Mouse (Mus musculus) heart, adult 2 months (tissue): ENCODE data around the gene Mob1b. TPM values are rescaled to one million over a fixed set of nuclear protein-coding genes. Genes with fewer than 3 reads are reported as not detected.

Source experiments
- DNase-seq, 2 experiments: peaks; one replicate each; pipeline ENCODE4 v3.0.0; 2021
- H3K27ac ChIP-seq: fragments of 200-600 bp; 2 replicates; pipeline ENCODE4 v1.8.1; 2022
- H3K27me3 ChIP-seq: fragments of 200-500 bp; 2 replicates; pipeline ENCODE4 v1.6.1; 2012; ENCODE audit warnings: mild to moderate bottlenecking, low read length, inconsistent platforms, mixed read lengths; ENCODE audit not compliant: control insufficient read depth, insufficient read depth
- H3K36me3 ChIP-seq: fragments of 200-500 bp; 2 replicates; pipeline ENCODE4 v1.6.1; 2012; ENCODE audit warnings: low read length, inconsistent platforms; ENCODE audit not compliant: control insufficient read depth, insufficient read depth
- H3K4me1 ChIP-seq: fragments of 200-500 bp; 2 replicates; pipeline ENCODE4 v1.6.1; 2011; ENCODE audit warnings: low read length; ENCODE audit not compliant: control insufficient read depth, insufficient read depth
- H3K4me3 ChIP-seq: fragments of 200-600 bp; 2 replicates; pipeline ENCODE4 v1.8.1; 2022
- H3K79me2 ChIP-seq: fragments of 200-500 bp; replicated peaks from 2 replicates; pipeline ENCODE4 v1.6.1; 2012; ENCODE audit warnings: mild to moderate bottlenecking, inconsistent platforms, low read length, moderate library complexity, mixed read lengths; ENCODE audit not compliant: control insufficient read depth, insufficient read depth
- H3K9ac ChIP-seq: fragments of 200-500 bp; 2 replicates; pipeline ENCODE4 v1.6.1; 2012; ENCODE audit warnings: low read depth, mild to moderate bottlenecking, control low read depth, inconsistent platforms, low read length, mixed read lengths
- CTCF ChIP-seq: fragments of 200-600 bp; IDR thresholded peaks from 2 replicates; pipeline ENCODE4 v1.8.1; 2022; ENCODE audit warnings: antibody characterized with exemption, mild to moderate bottlenecking, moderate library complexity
- EP300 ChIP-seq: fragments of 200-500 bp; IDR thresholded peaks from 2 replicates; pipeline ENCODE4 v1.6.1; 2011; ENCODE audit warnings: low read depth, low read length, control low read depth; ENCODE audit not compliant: insufficient read depth
- POLR2A ChIP-seq: fragments of 200-500 bp; IDR thresholded peaks from 2 replicates; pipeline ENCODE4 v1.6.1; 2011; ENCODE audit warnings: mild to moderate bottlenecking, low read depth, low read length, control low read depth; ENCODE audit not compliant: insufficient read depth
- WGBS: fragments of 180-500 bp; shearing (Covaris S2); methylation state at CpG from one replicate; pipeline ENCODE4 v1.1.7; 2018; 5-methylcytosine and 5-hydroxymethylcytosine counted together
- intact Hi-C: fragments of 180-260 bp; cut with DNase I; formaldehyde crosslinking; loops from one replicate; pipeline ENCODE4 v1.15.1; 2025
- polyA plus RNA-seq: library from polyadenylated mRNA; depleted of rRNA; stranded (reverse); fragments of >200 nt; gene quantifications from 2 replicates; pipeline ENCODE4 v1.2.3, GENCODE M21; 2012
- total RNA-seq, 2 experiments: library from RNA; stranded (reverse); gene quantifications; 2 replicates each; pipeline ENCODE4 v1.2.3; 2021

Mob1b gene
- total and polyA plus RNA-seq, 3 experiments = 4.6 to 23.0 (median 18.1) TPM

DNA sequence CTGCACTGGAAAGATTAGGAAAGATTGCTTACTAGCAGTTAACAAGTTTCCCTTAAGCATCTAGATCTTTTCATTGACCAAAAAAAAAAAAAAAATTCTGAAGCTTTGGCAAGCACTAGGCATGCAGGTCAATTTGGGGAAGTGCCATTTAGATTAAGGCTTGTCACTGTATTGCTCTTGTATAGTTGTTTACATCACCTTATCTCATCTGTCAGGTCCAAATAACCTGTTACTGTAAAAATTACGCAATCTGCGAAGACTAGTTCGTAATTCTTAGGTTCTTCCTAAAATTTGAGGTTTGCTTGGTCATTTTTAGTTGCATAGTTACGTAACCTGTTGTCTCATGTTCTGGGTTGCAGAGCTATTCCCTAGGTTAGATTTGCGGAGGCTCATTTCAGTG lies 46.2 kb downstream of the Mob1b start:
- WGBS = 86% methylated on average over 5 of the region's 5 CpGs
- intact Hi-C loops = loop anchor here (5.0 kb wide), 1 partner anchor 200 kb away; the partner anchor contains the start of gene Rufy3
- no peaks in the 10 kb centered on the region for H3K27me3 ChIP-seq
- DNase-seq = no peak
- TF ChIP-seq EP300 = no peak
- TF ChIP-seq POLR2A = no peak
- no peak for TF ChIP-seq CTCF
- H3K4me3 ChIP-seq = no peak overlapping the region
- no peak overlapping the region for H3K9ac ChIP-seq
- no peak overlapping the region for H3K27ac ChIP-seq
- H3K36me3 ChIP-seq = 0 out of 2 replicates have a peak, but pooled peaks cover 2% of the 10 kb centered on the region
- no peaks in the 10 kb centered on the region; the same call in 1 of the 2 replicates for H3K4me1 ChIP-seq
- H3K79me2 ChIP-seq = no peaks in the 10 kb centered on the region

DNA sequence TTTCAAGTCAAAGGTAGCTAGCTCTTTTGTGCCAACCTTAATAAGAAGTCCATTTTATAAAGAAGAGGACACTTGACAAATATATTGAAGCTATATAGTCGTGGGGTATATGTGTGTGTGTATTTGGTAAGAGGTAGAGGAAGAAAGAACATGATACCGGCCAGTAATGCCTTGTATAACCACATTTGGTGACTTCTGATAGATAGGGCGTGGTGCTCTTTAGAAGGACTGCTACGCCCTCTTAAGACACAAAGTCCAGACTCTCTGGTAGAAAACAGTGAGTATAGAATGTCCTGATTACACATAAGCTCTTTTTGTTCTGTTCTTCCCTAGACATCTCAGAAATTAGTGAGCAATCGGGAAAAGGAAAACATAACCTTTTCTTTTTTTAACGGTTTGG lies 47.5 kb downstream of the Mob1b start:
- Histone ChIP-seq H3K27ac (no peak overlapping the region), H3K36me3 (0 out of 2 replicates have a peak, but pooled peaks cover 2% of the 10 kb centered on the region), H3K79me2 (no peaks in the 10 kb centered on the region), H3K27me3 (no peaks in the 10 kb centered on the region), H3K4me3 (no peak overlapping the region), H3K4me1 (no peaks in the 10 kb centered on the region; the same call in 1 of the 2 replicates), H3K9ac (no peak overlapping the region)
- TF ChIP-seq CTCF (no peak), POLR2A (no peak), EP300 (no peak)
- intact Hi-C loops = loop anchor here (5.0 kb wide), 1 partner anchor 201 kb away; the partner anchor contains the start of gene Rufy3
- 86% methylated on average over 6 of the region's 6 CpGs for WGBS
- no peak for DNase-seq

DNA sequence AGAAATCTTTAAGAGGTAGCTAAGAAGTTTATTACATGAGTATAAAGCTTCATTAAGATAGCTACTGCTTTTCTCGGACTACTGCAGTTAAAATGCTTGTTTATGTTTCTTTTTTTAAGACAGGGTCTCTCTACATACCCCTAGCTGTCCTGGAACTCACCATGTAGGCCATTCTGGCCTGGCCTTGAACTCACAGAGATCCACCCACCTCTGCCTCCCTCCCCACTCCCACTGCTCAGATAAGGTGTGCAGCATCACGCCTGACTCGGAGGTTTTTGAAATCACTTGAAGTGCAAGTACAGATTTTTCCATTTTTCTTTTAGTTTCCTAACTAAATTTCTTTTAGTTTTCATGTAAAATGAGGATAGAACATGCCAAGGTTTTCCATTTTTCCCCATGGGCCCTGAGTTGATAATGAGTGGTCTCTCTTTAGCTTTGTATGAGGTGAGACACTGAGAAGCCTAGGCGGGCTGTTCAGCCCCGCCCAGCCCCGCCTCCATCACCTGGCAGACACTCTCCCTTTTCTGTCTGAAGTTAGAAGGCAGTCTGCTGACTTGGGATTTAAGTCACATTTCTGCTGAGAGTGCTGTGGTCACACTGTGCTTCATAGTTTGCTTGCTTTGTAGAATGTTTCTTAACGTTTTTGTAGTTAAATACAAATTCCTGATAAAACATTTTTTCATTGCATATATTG lies 61.6 kb downstream of the Mob1b start:
- Histone ChIP-seq H3K4me3 (no peak overlapping the region), H3K27me3 (no peaks in the 10 kb centered on the region), H3K36me3 (no peaks in the 10 kb centered on the region; the same call in 1 of the 2 replicates), H3K79me2 (no peaks in the 10 kb centered on the region), H3K4me1 (no peaks in the 10 kb centered on the region), H3K9ac (no peak overlapping the region), H3K27ac (no peak overlapping the region)
- DNase-seq = no peak
- intact Hi-C loops = no loop called here
- TF ChIP-seq EP300 (no peak), POLR2A (no peak), CTCF (no peak)
- 82% methylated on average over 7 of the region's 7 CpGs for WGBS

DNA sequence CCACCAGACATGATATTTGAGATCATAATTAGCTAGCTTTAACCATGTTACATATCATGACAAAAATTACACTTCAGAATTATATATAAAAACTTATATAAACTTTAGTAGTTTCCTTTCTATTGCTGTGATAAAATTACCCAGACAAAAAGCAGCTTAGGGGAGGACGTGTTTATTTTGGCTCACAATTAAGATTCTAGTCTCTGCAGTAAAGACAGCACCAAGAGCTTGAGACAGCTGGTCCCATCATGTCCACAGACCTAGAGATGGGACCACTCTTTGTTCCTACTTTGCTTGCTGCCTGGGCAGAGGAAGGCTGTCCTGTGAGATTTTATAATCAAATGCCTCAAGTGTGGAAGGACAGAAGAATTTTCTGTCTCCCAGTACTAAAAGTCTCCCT lies 64.4 kb downstream of the Mob1b start:
- H3K27ac ChIP-seq = no peak overlapping the region
- intact Hi-C loops = no loop called here
- no peak for DNase-seq
- H3K4me3 ChIP-seq = no peak overlapping the region
- H3K36me3 ChIP-seq = no peaks in the 10 kb centered on the region
- H3K27me3 ChIP-seq = no peaks in the 10 kb centered on the region
- no peaks in the 10 kb centered on the region for H3K4me1 ChIP-seq
- no peak for TF ChIP-seq CTCF
- no peak for TF ChIP-seq POLR2A
- TF ChIP-seq EP300 = no peak
- WGBS = 58% methylated on average over 1 of the region's 1 CpGs
- H3K79me2 ChIP-seq = no peaks in the 10 kb centered on the region
- no peak overlapping the region for H3K9ac ChIP-seq

DNA sequence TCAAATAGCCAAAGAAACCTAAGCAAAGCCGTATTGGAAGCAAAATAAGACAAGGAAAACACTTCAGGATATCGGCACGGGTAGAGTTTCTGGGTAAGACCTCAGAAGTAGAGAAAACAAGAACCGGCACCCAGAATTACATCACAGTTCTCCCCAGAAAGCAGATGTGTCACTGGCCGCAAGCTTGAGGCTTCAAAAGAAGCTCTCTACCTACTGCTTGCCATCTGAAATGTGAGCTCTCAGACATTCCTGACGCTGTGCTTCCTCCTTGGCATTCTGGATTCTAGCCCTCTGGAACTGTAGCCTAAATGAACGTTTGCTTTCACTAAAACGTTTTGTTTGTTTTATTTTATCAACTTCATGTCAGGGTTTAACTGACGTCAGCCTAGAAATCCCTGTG lies 70.0 kb downstream of the Mob1b start:
- no peak for TF ChIP-seq EP300
- TF ChIP-seq CTCF = no peak
- TF ChIP-seq POLR2A = no peak
- Histone ChIP-seq H3K27ac (no peak overlapping the region), H3K4me3 (no peak overlapping the region), H3K4me1 (no peaks in the 10 kb centered on the region), H3K9ac (no peak overlapping the region), H3K27me3 (no peaks in the 10 kb centered on the region), H3K79me2 (no peaks in the 10 kb centered on the region), H3K36me3 (no peaks in the 10 kb centered on the region)
- no peak for DNase-seq
- 40% methylated on average over 9 of the region's 9 CpGs for WGBS
- intact Hi-C loops = loop anchor here (2.0 to 5.0 kb wide), 2 partner anchors 432 to 594 kb away; no protein-coding TSS in a partner anchor
